Mouse (Mus musculus) kidney, adult 9 months (tissue): ENCODE measurements around the gene Prss16.

Experiments
- DNase-seq: peaks from one replicate; pipeline ENCODE4 v3.0.0; 2022

Prss16 gene

DNA sequence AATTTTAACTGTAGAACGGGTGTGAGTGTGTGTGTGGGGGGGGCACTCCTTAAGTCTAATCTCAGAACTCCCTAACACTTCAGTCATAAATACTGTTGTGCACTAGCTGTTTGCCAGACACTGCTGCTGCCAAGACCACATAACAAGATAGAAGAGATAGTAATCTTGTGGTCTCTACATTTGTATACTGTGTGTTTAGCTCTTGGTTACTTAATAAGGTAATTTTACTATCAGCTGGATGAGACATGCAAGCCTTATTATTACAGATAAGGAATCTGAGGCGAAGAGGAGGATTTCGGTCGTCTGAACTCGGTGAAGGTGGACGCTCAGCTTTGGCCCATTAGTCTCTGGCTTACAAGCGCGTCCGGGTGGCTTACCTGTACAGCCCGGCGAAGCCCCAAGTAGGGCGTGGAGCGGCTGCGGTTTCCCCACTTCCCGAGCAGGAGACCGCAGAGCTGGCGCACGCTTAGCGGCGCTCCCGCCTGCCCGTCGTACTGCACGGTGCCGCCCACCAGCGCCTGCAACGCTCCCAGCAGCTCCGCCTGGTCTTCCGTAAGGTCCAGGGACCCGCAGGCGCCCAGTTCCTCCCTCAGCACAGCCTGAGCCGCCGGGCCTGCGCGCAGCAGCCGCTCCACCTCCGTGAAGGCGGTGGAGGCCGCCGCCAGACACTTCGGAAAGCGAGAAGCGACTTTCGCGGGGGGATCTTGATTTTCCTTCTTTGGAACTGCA, 3.8 kb downstream of the Prss16 start:
- no peak for DNase-seq

DNA sequence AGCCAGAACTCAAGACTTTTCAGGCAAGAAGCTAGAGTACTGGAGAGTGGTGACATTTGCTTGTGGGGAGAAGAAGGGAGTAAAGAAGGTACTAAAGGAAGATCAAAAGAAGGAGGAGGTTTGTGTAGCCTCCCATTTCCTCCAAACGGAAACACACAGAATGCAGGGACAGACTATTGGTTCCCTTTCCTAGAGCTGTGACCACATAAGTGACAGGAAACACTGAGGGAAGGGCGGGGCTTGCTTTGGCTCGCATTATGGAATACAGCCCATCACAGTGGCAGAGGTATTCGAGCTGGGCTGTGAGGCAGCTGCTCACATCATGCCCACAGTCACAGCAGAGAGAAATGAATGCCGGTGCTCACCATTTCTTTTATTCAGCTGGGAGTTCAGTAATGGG, 7.7 kb downstream of the Prss16 start:
- no peak for DNase-seq

DNA sequence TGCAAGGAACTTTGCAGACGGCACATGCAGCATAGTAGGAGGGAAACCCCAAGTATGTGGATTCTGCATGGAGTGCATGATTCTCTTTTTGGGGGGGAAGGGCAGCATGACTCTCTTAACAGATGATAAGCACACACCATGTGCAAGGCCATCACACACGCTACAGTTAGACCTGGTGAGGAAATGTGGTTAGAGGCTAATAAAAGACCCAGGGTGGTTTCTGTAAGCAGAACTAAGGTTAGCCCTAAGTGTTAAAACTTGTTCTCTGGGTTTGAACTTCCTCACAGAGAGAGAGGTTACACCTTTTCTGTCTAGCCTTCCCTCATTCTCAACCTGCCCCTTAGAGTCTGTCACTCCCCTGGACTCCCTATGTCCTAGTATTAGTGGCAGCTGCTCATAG, 8.2 kb downstream of the Prss16 start:
- no peak for DNase-seq

- no peak for DNase-seq
Measured at GRCm38 (mm10) chr13:21999147-21999546, 10.4 kb downstream of the Prss16 start.

DNA sequence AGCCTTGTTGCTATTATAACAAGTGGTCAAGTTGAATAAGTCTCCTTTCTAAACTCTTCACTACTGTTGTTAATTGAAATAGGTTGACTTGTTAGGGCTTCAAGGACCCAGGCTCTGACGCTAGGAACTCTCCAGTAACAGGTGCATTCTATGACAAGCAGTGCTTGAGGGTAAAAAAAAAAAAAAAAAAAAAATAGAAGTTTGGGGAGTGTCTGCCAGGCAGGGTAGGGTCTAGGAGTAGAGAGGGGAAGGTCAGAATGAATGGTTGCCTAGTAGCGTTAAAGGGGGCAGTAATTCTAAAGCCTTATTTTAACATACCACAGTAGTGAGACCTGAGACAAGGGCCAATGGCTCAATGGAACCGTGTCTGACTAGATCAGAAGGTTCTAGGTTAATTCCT, 11.1 kb downstream of the Prss16 start:
- DNase-seq, result no peak

GRCm38 (mm10) chr13:21997821-21998220, 11.7 kb downstream of the Prss16 start:
- DNase-seq, result no peak

GRCm38 (mm10) chr13:21997201-21997820, 12.2 kb downstream of the Prss16 start:
- DNase-seq, result no peak

DNA sequence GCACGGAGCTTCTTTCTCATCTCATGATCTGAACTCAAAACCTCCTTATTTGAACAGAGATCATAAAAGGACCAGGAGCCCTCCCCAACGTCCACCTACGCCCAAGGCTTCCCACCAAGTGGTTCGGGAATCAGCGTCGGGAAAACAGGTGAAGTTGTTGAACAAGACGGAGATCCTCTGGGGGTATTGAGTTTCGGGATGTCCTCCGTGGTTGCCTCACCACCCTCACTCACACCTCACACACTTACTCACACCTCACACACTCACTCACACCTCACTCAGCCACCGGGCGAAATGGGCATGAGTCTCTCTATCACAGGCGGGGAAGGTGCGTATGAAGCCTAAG, 12.7 kb downstream of the Prss16 start:
- no peak for DNase-seq

GRCm38 (mm10) chr13:21996101-21996839, 13.3 kb downstream of the Prss16 start:
- no peak for DNase-seq

GRCm38 (mm10) chr13:21995331-21995914, 14.1 kb downstream of the Prss16 start:
- no peak for DNase-seq

- no peak for DNase-seq
Measured at GRCm38 (mm10) chr13:21994896-21995295, 14.6 kb downstream of the Prss16 start.

- no peak for DNase-seq
Measured at GRCm38 (mm10) chr13:21993957-21994738, 15.4 kb downstream of the Prss16 start.

DNA sequence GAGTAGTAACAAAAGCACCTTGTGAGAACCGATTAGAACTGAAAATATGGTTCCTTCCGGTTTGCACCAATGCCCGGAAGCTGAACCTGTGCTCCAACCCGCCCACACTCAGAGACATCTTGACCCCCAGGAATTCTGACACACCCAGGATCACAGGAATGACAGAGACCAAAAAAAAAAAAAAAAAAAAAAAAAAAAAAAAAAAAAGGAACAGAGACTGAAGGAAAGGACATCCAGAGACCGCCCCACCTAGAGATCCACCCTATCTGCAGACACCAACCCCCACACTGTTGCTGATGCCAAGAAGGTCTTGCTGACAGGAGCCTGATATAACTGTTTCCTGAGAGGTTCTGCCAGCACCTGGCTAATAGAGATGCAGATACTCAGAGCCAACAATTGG, 17.0 kb downstream of the Prss16 start:
- no peak for DNase-seq

- no peak for DNase-seq
Measured at GRCm38 (mm10) chr13:21984486-21984885, 25.1 kb downstream of the Prss16 start.

DNA sequence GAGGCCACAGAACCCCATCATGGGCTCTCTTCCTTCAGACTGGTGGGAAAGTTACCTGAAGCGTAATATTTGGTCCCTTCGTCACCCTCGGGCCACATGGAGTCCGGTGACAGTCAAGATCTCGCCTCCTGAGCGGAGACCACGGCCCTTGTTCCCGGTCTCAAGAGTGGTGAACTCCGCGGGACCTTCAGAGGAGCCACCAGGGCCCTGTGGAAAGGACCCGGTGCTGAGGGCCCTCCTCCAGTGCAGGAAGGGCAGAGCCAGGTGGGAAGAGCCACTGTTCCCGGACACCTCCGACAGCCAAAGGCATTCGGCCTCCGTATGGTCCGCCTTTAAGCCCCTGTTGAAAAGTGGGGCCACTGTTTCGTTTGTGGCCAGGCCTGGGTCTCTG, 27.7 kb downstream of the Prss16 start:
- DNase-seq, result no peak

GRCm38 (mm10) chr13:21980981-21981802, 28.4 kb downstream of the Prss16 start, which contains the start of gene Pom121l2:
Gene Pom121l2 (plus strand): TSS chr13:21981194.
- DNase-seq, result no peak

GRCm38 (mm10) chr13:21974726-21975473, 34.6 kb downstream of the Prss16 start:
- peak; percentile 78 for DNase-seq

DNA sequence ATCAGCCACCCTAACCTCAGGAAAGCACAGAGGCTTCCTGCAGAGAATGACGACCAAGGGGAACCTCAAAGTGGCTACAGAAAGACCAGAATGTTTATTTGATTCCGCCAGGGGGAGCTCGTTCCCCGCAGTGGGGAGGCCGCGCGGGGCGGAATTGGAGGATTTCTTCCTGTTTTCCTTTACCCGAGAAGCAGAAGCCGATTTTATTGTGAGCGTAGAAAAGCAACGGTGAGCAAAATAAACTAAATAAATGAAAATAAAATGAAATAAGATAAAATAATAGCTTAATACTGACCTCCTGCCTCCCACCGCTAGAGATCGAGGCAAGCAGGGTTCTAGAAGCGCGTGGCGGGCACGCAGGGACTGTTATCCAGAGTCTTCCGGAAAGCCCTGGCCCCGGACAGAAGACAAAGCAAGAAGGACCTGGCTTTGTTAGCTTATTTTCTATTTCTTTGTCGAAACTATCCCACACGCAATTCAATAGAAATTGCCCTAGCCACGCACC, 35.3 kb downstream of the Prss16 start:
- peak; percentile 89 for DNase-seq

DNA sequence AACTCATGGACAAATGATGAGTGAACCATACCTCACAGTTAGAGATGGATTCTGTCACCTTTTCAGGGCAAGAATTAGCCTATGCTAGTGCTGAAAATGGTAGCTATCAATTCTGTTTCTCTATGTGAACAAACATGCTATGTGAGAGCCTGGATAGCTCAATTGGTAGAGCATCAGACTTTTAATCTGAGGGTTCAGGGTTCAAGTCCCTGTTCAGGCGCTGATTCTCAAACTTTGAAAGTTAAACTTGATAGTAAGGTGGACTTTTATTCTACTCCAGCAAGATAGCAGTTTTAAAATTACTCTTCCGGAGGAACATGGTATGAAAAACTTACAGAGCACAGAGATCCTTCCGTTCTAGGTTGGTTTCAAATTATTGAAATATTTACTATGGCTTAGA, 37.9 kb downstream of the Prss16 start:
- no peak for DNase-seq

DNA sequence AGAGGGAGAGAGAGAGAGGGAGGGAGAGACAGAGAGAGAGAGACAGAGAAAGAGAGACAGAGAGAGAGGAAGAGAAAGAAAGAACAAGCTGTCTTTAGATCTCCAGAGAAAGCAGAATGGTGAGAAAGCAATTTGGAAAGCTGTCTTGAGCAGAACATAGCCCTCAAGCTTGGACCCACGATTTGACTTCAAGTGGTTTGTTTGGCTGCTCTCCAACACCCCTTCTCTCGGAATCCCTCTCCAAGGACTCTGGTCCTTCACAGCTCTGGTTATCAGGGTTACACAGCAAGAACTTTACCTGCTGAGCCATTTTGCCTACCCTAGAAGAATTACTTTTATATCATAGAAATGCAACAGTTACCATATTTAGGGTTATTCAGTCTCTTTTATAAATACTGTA, 39.7 kb downstream of the Prss16 start:
- no peak for DNase-seq

- DNase-seq, result no peak
Measured at GRCm38 (mm10) chr13:21969269-21969668, 40.3 kb downstream of the Prss16 start.
